Mouse (Mus musculus) heart, postnatal 36 days (tissue): ENCODE measurements around the gene Gm10153. TPM values are rescaled to one million over a fixed set of nuclear protein-coding genes. Genes with fewer than 3 reads are reported as not detected.
"Not testable (repeated sequence)": the region's sequence is repeated elsewhere in the genome, so short reads cannot be mapped to it uniquely, and the experiment has no call there.

Source experiments
- DNase-seq, 2 experiments: peaks; one replicate each; pipeline ENCODE4 v3.0.0; 2021 to 2022
- intact Hi-C: fragments of 180-260 bp; cut with DNase I; formaldehyde crosslinking; loops from one replicate; pipeline ENCODE4 v1.15.1; 2025
- total RNA-seq, 2 experiments: library from RNA; stranded (reverse); gene quantifications; 2 replicates each; pipeline ENCODE4 v1.2.3; 2021

Gene Gm10153
- total RNA-seq, 2 experiments from 2014 or later: not detected

- intact Hi-C loops: no loop called here
These were observed 44.7 kb downstream of the Gm10153 start for GRCm38 (mm10) chr7:142145413-142145940.

GRCm38 (mm10) chr7:142144507-142144906 lies 45.7 kb downstream of the Gm10153 start, which contains the start of gene Gm45337:
Gm45337 (minus strand) TSS chr7:142144607.
- no peak for DNase-seq
- intact Hi-C loops: no loop called here

More at GRCm38 (mm10) chr7:142145413-142145940, 44.7 kb downstream of the Gm10153 start:
- DNase-seq: no peak

GRCm38 (mm10) chr7:142143506-142144010 lies 46.6 kb downstream of the Gm10153 start:
- DNase-seq, intact Hi-C loops: not testable (repeated sequence)

- intact Hi-C loops: no loop called here
- DNase-seq: no peak
These were observed 49.5 kb downstream of the Gm10153 start for GRCm38 (mm10) chr7:142140696-142141095.

Other genes with a start within 250 kb of the Gm10153 start
- under 1 TPM; 0.19 to 0.25 TPM for gene Brsk2, start 240.6 kb downstream of the Gm10153 start, total RNA-seq
- gene Mob2, start 129.3 kb downstream of the Gm10153 start, total RNA-seq: 10 to 100 TPM; 43.6 to 43.8 TPM
- 10 to 100 TPM; 33.2 to 46.2 TPM for gene Dusp8, start 94.5 kb downstream of the Gm10153 start, total RNA-seq
- not detected for gene Gm45618, start 69.7 kb downstream of the Gm10153 start, total RNA-seq
- gene Gm39115, start 54.4 kb downstream of the Gm10153 start, total RNA-seq: not detected
- not detected for gene Gm45337, start 45.8 kb downstream of the Gm10153 start, total RNA-seq
- not detected for gene Gm29735, start 33.3 kb downstream of the Gm10153 start, total RNA-seq
- gene Gm4553, start 24.6 kb downstream of the Gm10153 start, total RNA-seq: not detected
- not detected for gene Krtap5-2, start 14.4 kb downstream of the Gm10153 start, total RNA-seq
- not detected for gene Krtap5-3, start 11.0 kb upstream of the Gm10153 start, total RNA-seq
- not detected for gene Gm7579, start 21.5 kb upstream of the Gm10153 start, total RNA-seq
- gene Krtap5-5, start 39.6 kb upstream of the Gm10153 start, total RNA-seq: not detected
- not detected for gene Gm40460, start 50.7 kb upstream of the Gm10153 start, total RNA-seq
- not detected for gene Gm2431, start 68.0 kb upstream of the Gm10153 start, total RNA-seq
- not detected for gene Gm4559, start 84.0 kb upstream of the Gm10153 start, total RNA-seq
- not detected for gene Krtap5-1, start 106.7 kb upstream of the Gm10153 start, total RNA-seq
- gene Krtap5-4, start 113.2 kb upstream of the Gm10153 start, total RNA-seq: not detected
- gene Ifitm10, start 183.4 kb upstream of the Gm10153 start, total RNA-seq: 1 to 10 TPM; 1.8 to 2.0 TPM
- 1 to 10 TPM in 1 of 2 experiments, under 1 TPM in 1; 0.72 to 8.2 TPM for gene Gm49369, start 192.3 kb upstream of the Gm10153 start, total RNA-seq
- gene Ctsd, start 197.6 kb upstream of the Gm10153 start, total RNA-seq: 100 to 1,000 TPM; 830 to 843 TPM
- gene Syt8, start 244.5 kb upstream of the Gm10153 start, total RNA-seq: not detected